Mouse (Mus musculus): ENCODE measurements around the gene Gm13289. TPM values are rescaled to one million over a fixed set of nuclear protein-coding genes. Genes with fewer than 3 reads are reported as not detected.
"Not testable (repeated sequence)": the region's sequence is repeated elsewhere in the genome, so short reads cannot be mapped to it uniquely, and the experiment has no call there.

Gene Gm13289
- polyA plus RNA-seq, 1 experiment from 2014 or later = not detected

DNA sequence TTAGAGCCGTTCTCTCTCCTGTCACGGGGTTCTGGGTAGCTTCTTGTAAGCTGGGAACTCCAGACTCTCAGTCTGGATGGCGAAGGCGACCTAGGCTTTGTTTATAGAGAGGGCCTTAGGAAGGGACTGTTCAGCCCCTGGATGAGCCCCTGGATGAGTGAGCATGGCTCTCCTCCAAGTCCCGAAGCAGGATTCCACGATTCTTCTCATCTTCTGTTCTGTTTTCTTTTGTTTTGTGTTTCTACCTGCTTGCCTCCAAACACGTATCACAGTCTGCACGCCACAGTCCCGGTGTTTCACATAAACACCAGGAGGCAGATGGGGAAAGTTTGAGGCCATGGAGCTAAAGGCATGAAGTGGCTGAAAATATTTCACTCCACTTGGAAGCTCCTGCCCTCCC, 18.0 kb upstream of the Gm13289 start:
- not testable (repeated sequence) for H3K27ac ChIP-seq; H3K4me1 ChIP-seq (replicated peaks); ATAC-seq (ENCODE audit: low read depth); H3K9me3 ChIP-seq (replicated peaks); H3K27me3 ChIP-seq; H3K36me3 ChIP-seq; DNase-seq; H3K4me2 ChIP-seq; H3K9ac ChIP-seq; H3K4me3 ChIP-seq (replicated peaks)
- 74% methylated on average over 9 of the region's 9 CpGs for WGBS (ENCODE audit: insufficient replicate concordance)

DNA sequence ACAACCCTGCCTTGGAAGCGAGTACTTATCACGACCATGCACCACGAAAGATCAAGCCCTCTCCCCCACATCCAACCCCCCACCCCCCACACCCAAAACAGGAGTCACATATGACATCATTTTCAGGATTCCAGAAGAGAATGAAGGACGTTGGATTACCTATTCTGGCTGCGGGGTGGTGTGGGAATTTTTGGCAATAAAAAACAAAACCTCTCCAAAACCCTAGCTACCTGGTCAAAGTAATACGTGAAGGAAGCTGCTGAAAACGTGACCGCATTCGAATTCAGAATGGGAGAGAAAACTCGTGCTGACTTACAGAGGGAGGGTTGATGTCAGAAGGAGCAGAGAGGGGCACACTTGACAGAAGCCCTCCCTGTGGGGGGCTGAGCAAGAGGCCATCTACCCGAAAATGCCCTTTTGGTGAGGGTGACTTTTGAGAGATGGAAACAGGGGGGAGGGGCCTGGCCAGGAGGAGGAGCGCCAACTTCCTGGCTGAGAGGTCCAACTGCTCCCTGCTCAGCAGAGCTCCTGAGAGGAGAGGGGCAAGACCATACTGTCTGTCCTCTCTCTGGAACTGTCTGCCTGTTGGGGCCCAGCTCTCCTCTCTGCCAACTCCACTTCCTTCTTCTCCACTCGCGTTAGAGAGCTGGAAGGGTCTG, 17.0 kb upstream of the Gm13289 start, which contains the start of gene Gm13283:
Gene Gm13283 (plus strand): TSS at position 510 of the 659 bp plus-strand sequence.
- not testable (repeated sequence) for ATAC-seq (ENCODE audit: low read depth); H3K4me1 ChIP-seq (replicated peaks); H3K9me3 ChIP-seq (replicated peaks); H3K27me3 ChIP-seq; H3K36me3 ChIP-seq
- 13% methylated on average over 11 of the region's 14 CpGs for WGBS (ENCODE audit: insufficient replicate concordance)
- Histone ChIP-seq H3K4me3 (replicated peaks) (peak within 1 kb of the TSS; percentile 43), H3K27ac (peak within 1 kb of the TSS; percentile 23; the same call in 1 of the 2 replicates), H3K9ac (0 out of 2 replicates have a peak within 1 kb of the TSS, but pooled peaks have one; percentile 17), H3K4me2 (peak within 1 kb of the TSS; percentile 59)
- DNase-seq = peak; percentile 10

DNA sequence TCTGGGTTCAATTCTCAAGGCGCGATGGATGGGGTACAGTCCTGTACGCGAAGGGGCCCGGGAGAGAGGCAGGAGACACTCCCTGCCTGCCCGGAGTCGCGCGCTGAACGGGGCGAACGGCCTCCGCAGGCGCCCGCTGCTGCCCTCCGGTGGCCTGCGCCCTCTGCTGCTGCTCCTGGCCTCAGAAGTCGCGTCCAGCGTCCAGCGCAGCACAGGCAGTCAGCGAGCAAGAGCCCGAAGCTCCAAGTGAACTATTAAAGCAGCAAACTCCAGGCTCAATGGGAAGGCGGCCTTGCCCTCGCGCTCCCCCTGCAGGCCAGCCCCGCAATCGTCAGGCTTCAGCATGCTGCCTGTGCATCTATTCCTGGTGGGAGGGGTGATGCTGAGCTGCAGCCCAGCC, 16.3 kb upstream of the Gm13289 start:
- WGBS (ENCODE audit: insufficient replicate concordance) = under 1% methylated on average over 26 of the region's 28 CpGs

DNA sequence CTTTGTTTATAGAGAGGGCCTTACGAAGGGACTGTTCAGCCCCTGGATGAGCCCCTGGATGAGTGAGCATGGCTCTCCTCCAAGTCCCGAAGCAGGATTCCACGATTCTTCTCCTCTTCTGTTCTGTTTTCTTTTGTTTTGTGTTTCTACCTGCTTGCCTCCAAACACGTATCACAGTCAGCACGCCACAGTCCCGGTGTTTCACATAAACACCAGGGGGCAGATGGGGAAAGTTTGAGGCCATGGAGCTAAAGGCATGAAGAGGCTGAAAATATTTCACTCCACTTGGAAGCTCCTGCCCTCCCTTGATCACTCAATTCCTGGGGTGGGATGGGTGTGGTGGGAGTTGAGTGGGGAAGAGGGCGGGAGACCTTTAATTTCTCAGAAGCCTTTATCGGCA, 14.9 kb upstream of the Gm13289 start:
- not testable (repeated sequence) for H3K9ac ChIP-seq; DNase-seq; H3K9me3 ChIP-seq (replicated peaks); H3K27me3 ChIP-seq; H3K4me2 ChIP-seq; H3K4me1 ChIP-seq (replicated peaks); ATAC-seq (ENCODE audit: low read depth); H3K4me3 ChIP-seq (replicated peaks); H3K27ac ChIP-seq; H3K36me3 ChIP-seq
- 57% methylated on average over 6 of the region's 8 CpGs for WGBS (ENCODE audit: insufficient replicate concordance)

More for the DNA sequence above, 16.3 kb upstream of the Gm13289 start:
- H3K9me3 ChIP-seq (replicated peaks); H3K36me3 ChIP-seq; H3K4me1 ChIP-seq (replicated peaks); ATAC-seq (ENCODE audit: low read depth); DNase-seq; H3K27me3 ChIP-seq: not testable (repeated sequence)
- 0 out of 2 replicates have a peak overlapping the region, but pooled peaks have one; percentile 17 for H3K9ac ChIP-seq
- H3K4me3 ChIP-seq (replicated peaks) = peak overlapping the region; percentile 43
- peak overlapping the region; percentile 23; the same call in 1 of the 2 replicates for H3K27ac ChIP-seq
- H3K4me2 ChIP-seq = peak overlapping the region; percentile 59

DNA sequence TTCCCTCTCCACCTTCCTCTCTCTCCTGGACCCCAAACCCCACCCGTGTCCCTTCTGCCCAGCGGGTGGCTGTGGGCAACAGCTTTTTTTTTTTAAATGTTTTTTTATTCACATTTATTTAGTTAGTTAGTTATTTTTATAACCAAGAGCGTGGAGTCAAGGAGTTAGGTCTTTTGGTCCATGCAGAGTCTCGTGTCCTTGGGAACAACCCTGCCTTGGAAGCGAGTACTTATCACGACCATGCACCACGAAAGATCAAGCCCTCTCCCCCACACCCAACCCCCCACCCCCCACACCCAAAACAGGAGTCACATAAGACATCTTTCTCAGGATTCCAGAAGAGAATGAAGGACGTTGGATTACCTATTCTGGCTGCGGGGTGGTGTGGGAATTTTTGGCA, 14.4 kb upstream of the Gm13289 start:
- H3K27ac ChIP-seq; H3K9ac ChIP-seq; H3K4me1 ChIP-seq (replicated peaks); DNase-seq; H3K4me3 ChIP-seq (replicated peaks); ATAC-seq (ENCODE audit: low read depth); H3K9me3 ChIP-seq (replicated peaks); H3K36me3 ChIP-seq; H3K27me3 ChIP-seq: not testable (repeated sequence)
- 29% methylated on average over 9 of the region's 9 CpGs for WGBS (ENCODE audit: insufficient replicate concordance)
- H3K4me2 ChIP-seq = peak overlapping the region; percentile 53; the same call in 1 of the 2 replicates

DNA sequence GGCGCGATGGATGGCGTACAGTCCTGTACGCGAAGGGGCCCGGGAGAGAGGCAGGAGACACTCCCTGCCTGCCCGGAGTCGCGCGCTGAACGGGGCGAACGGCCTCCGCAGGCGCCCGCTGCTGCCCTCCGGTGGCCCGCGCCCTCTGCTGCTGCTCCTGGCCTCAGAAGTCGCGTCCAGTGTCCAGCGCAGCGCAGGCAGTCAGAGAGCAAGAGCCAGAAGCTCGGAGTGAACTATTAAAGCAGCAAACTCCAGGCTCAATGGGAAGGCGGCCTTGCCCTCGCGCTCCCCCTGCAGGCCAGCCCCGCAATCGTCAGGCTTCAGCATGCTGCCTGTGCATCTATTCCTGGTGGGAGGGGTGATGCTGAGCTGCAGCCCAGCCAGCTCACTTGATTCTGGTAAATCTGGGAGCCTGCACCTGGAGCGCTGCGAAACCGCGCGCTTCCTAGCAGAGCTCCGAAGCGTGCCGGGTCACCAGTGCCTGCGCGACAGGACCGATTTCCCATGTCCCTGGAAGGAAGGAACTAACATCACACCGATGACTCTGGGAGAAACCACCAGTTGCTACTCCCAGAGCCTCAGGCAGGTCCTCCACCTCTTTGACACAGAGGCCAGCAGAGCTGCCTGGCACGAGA, 13.2 kb upstream of the Gm13289 start:
- not testable (repeated sequence) for H3K27ac ChIP-seq; ATAC-seq (ENCODE audit: low read depth); H3K4me1 ChIP-seq (replicated peaks); DNase-seq; H3K9me3 ChIP-seq (replicated peaks); H3K27me3 ChIP-seq; H3K36me3 ChIP-seq
- peak overlapping the region; percentile 64 for H3K4me2 ChIP-seq
- whole genome bisulfite sequencing (ENCODE audit: insufficient replicate concordance) = 2% methylated on average over 41 of the region's 42 CpGs
- H3K4me3 ChIP-seq (replicated peaks) = peak overlapping the region; percentile 50
- peak overlapping the region; percentile 52 for H3K9ac ChIP-seq

DNA sequence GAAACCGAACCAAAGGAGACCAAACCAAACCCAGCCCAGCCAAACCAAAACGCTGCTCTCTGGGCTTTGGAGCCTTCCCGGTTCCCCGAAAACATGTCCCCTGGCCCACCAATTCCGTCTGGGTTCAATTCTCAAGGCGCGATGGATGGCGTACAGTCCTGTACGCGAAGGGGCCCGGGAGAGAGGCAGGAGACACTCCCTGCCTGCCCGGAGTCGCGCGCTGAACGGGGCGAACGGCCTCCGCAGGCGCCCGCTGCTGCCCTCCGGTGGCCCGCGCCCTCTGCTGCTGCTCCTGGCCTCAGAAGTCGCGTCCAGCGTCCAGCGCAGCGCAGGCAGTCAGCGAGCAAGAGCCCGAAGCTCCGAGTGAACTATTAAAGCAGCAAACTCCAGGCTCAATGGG, 3.2 kb upstream of the Gm13289 start, which contains the start of gene Gm13290:
Gene Gm13290 (plus strand): TSS at position 301 of the 400 bp plus-strand sequence.
- H3K4me1 ChIP-seq (replicated peaks); H3K9ac ChIP-seq; H3K27me3 ChIP-seq; H3K4me3 ChIP-seq (replicated peaks); H3K27ac ChIP-seq; DNase-seq; H3K36me3 ChIP-seq; ATAC-seq (ENCODE audit: low read depth); H3K9me3 ChIP-seq (replicated peaks); H3K4me2 ChIP-seq: not testable (repeated sequence)
- no CpG with 5 or more reads among the region's 32 CpGs for WGBS (ENCODE audit: insufficient replicate concordance)

DNA sequence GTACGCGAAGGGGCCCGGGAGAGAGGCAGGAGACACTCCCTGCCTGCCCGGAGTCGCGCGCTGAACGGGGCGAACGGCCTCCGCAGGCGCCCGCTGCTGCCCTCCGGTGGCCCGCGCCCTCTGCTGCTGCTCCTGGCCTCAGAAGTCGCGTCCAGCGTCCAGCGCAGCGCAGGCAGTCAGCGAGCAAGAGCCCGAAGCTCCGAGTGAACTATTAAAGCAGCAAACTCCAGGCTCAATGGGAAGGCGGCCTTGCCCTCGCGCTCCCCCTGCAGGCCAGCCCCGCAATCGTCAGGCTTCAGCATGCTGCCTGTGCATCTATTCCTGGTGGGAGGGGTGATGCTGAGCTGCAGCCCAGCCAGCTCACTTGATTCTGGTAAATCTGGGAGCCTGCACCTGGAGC, 2.8 kb downstream of the Gm13289 start, which contains the start of gene Gm13272:
Gene Gm13272 (plus strand): TSS at position 301 of the 400 bp plus-strand sequence.
- not testable (repeated sequence) for H3K4me1 ChIP-seq (replicated peaks); H3K27ac ChIP-seq; H3K9ac ChIP-seq; H3K9me3 ChIP-seq (replicated peaks); DNase-seq; ATAC-seq (ENCODE audit: low read depth); H3K4me2 ChIP-seq; H3K4me3 ChIP-seq (replicated peaks); H3K27me3 ChIP-seq; H3K36me3 ChIP-seq
- no CpG with 5 or more reads among the region's 29 CpGs for WGBS (ENCODE audit: insufficient replicate concordance)

DNA sequence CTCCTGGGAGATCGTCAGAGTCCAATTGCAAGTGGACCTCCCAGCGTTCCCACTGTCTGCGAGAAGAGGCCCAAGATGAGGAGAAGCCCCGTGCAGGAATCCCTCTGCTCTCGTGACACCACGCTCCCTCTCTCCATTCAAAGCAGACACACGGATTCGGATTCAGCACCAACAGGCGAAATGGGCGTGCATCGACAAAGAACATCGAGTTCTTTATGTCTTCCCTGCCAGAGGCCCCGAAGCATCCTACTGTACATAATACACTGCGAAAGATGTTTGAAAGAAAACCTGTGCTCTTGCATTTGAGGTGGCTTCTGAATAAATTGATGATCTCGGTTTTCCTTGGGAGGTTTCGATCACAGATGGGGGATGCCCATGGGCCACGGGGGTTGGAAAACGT, 3.6 kb downstream of the Gm13289 start:
- ATAC-seq (ENCODE audit: low read depth); H3K36me3 ChIP-seq; H3K4me1 ChIP-seq (replicated peaks); H3K9me3 ChIP-seq (replicated peaks); H3K9ac ChIP-seq; H3K27me3 ChIP-seq; H3K4me3 ChIP-seq (replicated peaks); H3K4me2 ChIP-seq; DNase-seq; H3K27ac ChIP-seq: not testable (repeated sequence)
- WGBS (ENCODE audit: insufficient replicate concordance) = 38% methylated on average over 16 of the region's 18 CpGs

DNA sequence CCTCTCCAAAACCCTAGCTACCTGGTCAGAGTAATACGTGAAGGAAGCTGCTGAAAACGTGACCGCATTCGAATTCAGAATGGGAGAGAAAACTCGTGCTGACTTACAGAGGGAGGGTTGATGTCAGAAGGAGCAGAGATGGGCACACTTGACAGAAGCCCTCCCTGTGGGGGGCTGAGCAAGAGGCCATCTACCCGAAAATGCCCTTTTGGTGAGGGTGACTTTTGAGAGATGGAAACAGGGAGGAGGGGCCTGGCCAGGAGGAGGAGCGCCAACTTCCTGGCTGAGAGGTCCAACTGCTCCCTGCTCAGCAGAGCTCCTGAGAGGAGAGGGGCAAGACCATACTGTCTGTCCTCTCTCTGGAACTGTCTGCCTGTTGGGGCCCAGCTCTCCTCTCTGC, 5.1 kb downstream of the Gm13289 start, which contains the start of gene Ifnz:
Gene Ifnz (plus strand): TSS at position 301 of the 400 bp plus-strand sequence.
- Histone ChIP-seq H3K4me3 (replicated peaks) (peak within 1 kb of the TSS; percentile 28), H3K4me2 (peak within 1 kb of the TSS; percentile 56)
- ATAC-seq (ENCODE audit: low read depth); H3K27me3 ChIP-seq; H3K36me3 ChIP-seq; H3K4me1 ChIP-seq (replicated peaks); H3K9me3 ChIP-seq (replicated peaks); H3K27ac ChIP-seq; H3K9ac ChIP-seq; DNase-seq: not testable (repeated sequence)
- 15% methylated on average over 4 of the region's 7 CpGs for WGBS (ENCODE audit: insufficient replicate concordance)

DNA sequence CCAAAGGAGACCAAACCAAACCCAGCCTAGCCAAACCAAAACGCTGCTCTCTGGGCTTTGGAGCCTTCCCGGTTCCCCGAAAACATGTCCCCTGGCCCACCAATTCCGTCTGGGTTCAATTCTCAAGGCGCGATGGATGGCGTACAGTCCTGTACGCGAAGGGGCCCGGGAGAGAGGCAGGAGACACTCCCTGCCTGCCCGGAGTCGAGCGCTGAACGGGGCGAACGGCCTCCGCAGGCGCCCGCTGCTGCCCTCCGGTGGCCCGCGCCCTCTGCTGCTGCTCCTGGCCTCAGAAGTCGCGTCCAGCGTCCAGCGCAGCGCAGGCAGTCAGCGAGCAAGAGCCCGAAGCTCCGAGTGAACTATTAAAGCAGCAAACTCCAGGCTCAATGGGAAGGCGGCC, 5.6 kb downstream of the Gm13289 start:
- not testable (repeated sequence) for DNase-seq; H3K4me1 ChIP-seq (replicated peaks); H3K27me3 ChIP-seq; ATAC-seq (ENCODE audit: low read depth); H3K36me3 ChIP-seq; H3K9ac ChIP-seq; H3K9me3 ChIP-seq (replicated peaks); H3K27ac ChIP-seq
- Histone ChIP-seq H3K4me3 (replicated peaks) (peak overlapping the region; percentile 28), H3K4me2 (peak overlapping the region; percentile 56)
- 0% methylated on average over 4 of the region's 31 CpGs for WGBS (ENCODE audit: insufficient replicate concordance)

Data from liver, embryonic 13.5 days (tissue).